Mouse (Mus musculus) kidney, postnatal 25 days (tissue): ENCODE results near the gene Nppb.
A peak's percentile ranks its signal among the peaks of the same experiment; 100 is the strongest.

Experiments
- DNase-seq, 2 experiments: peaks; one replicate each; pipeline ENCODE4 v3.0.0; 2021; ENCODE audit warnings: mixed read lengths in 2 of 2

Nppb gene

GRCm38 (mm10) chr4:147977726-147978125 is 7.9 kb upstream of the Nppb start:
- DNase-seq = no peak

- DNase-seq = no peak
Measured at GRCm38 (mm10) chr4:147978391-147978790, 7.2 kb upstream of the Nppb start.

- DNase-seq = peak in 1 of 2 experiments; percentile 24
Measured at GRCm38 (mm10) chr4:147979441-147979860, 6.1 kb upstream of the Nppb start.

- DNase-seq = no peak
Measured at GRCm38 (mm10) chr4:147993571-147994095, 8.0 kb downstream of the Nppb start.

- no peak for DNase-seq
Measured at GRCm38 (mm10) chr4:147995311-147995710, 9.7 kb downstream of the Nppb start.

GRCm38 (mm10) chr4:148000202-148000772 is 14.7 kb downstream of the Nppb start, which contains the start of gene Nppa:
Gene Nppa, plus strand, starts transcription at chr4:148000722.
- DNase-seq = no peak

GRCm38 (mm10) chr4:148001013-148001789 is 15.6 kb downstream of the Nppb start:
- no peak for DNase-seq

- no peak for DNase-seq
Measured at GRCm38 (mm10) chr4:148001866-148002265, 16.3 kb downstream of the Nppb start.

GRCm38 (mm10) chr4:148004361-148004760 is 18.8 kb downstream of the Nppb start:
- no peak for DNase-seq

- peak; percentile 54 to 67 for DNase-seq
Measured at GRCm38 (mm10) chr4:148008412-148008811, 22.8 kb downstream of the Nppb start.

- peak; percentile 47 to 74 for DNase-seq
Measured at GRCm38 (mm10) chr4:148009641-148010040, 24.1 kb downstream of the Nppb start.

- no peak for DNase-seq
Measured at GRCm38 (mm10) chr4:148011332-148011731, 25.7 kb downstream of the Nppb start.

- peak; percentile 40 to 68 for DNase-seq
Measured at GRCm38 (mm10) chr4:148012216-148012615, 26.6 kb downstream of the Nppb start.

GRCm38 (mm10) chr4:148015418-148015817 is 29.8 kb downstream of the Nppb start:
- DNase-seq = no peak

- peak; percentile 47 to 82 for DNase-seq
Measured at GRCm38 (mm10) chr4:148016981-148017380, 31.4 kb downstream of the Nppb start.

GRCm38 (mm10) chr4:148018410-148018809 is 32.8 kb downstream of the Nppb start:
- no peak for DNase-seq

- peak; percentile 68 to 86 for DNase-seq
Measured at GRCm38 (mm10) chr4:148024003-148024402, 38.4 kb downstream of the Nppb start.

- peak; percentile 27 to 65 for DNase-seq
Measured at GRCm38 (mm10) chr4:148029297-148029696, 43.7 kb downstream of the Nppb start.

- peak; percentile 60 to 87 for DNase-seq
Measured at GRCm38 (mm10) chr4:148030506-148030905, 44.9 kb downstream of the Nppb start.

GRCm38 (mm10) chr4:148033858-148034410 is 48.3 kb downstream of the Nppb start:
- no peak for DNase-seq

GRCm38 (mm10) chr4:148035440-148035839 is 49.9 kb downstream of the Nppb start:
- peak; percentile 35 to 68 for DNase-seq
